Mouse (Mus musculus) 3134 (cell line): ENCODE data around the gene Pcx.

Experiments used
- DNase-seq: peaks from one replicate; pipeline ENCODE4 v3.0.0-alpha.2; 2011; ENCODE audit warnings: low spot score; ENCODE audit not compliant: insufficient read length; ENCODE audit errors: extremely low read depth

Gene Pcx

DNA sequence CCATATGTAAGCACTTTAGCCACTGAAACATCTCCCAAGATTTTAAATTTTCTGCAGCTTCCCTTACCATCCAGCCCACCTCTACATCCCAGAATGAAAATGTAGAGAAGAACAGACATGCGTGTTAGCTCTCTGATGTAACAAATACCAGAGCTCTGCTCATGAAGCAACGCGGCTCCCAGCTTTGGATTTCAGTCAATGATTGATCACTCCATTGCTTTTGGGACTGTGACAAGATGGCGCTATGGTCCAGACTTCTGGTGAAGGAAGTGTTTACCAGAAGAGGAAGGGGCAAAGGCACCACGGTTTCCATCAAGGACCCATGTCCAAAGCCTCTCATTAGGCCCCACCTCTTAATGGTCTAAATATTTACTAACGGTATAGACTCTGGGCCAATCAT is 35.6 kb downstream of the Pcx start:
- DNase-seq, result no peak

DNA sequence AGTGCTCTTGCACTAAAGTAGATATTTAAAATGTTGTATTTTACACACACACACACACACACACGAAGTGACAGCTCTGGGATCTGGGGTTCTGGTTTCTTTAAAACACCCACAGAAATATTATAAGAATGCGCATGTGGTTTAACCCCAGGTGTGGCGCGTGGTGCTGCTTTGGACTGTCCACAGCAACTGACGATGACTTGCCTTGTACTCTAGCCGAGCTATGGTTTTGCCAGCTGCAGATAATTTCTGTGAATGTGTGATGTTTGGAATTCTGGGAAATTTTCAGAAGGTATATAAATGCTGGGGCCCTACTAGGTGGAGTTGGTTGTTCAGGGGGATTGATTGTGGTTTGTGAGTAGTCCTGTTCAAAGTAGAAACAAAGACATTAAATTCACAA is 37.5 kb downstream of the Pcx start:
- DNase-seq, result peak; percentile 35

DNA sequence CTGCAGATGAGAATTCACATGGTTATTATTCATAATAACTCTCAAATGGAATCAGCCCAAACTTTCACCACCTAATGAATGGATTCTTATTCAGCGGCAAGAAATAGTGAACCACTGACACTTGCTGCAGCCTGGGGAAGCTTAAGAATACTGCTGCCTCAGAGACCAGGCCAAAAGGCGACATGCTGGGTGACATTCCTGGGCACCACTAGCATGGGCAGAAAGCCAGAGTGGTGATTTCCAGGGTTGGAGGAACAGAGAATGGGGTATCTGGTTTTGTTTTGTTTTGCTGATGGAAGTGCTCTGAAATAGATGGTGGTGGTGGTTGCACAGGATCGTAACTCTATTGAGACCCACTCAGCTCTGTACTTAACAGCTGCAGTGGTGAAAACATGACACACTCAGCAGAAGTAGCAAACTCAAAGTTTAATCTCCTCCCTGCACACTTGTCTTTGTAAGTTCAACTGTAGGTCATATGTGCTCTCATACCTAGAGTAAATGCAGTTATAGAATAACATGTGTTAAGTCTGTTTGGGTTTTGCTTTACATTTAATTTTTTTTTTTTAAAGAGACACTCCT is 38.1 kb downstream of the Pcx start:
- DNase-seq, result no peak

DNA sequence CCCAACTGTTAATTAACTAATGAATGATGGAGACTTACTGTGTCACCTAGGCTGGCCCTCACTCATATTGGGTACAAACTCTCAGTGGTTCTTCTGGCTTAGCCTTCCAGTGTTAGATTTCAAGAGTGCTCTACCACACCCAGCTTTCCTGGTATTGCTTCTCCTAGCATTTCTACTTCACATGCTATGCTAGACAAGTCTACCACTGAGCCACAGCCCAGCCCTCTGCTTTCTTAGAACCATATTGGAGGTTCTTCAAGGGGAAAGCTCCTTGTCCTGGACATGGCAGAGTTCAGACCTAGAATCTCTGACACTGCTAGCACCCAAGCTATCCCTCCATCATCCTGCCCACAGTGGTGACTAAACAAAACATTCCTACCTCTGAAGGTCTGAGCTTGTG is 44.0 kb downstream of the Pcx start:
- DNase-seq, result no peak

DNA sequence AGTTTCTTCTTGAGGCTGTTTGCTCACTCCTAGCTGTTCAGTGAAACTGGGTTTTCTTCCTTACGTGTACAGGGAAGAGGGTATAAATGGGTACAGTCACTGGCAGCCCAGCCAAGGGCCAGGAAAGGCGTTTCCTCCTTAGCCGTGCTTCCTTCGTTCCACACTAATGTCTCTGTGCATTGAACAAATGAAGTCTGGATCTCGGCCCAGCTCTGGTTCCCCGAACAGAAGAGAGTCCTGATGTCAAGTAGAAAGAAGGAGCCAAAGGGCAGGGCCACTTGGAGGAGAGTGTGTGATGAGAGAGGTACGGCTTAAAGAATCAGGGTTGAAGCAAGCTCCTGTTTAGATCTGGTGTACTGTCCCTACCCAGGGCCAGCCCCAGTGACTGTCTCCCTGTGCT is 44.8 kb downstream of the Pcx start:
- DNase-seq, result no peak

DNA sequence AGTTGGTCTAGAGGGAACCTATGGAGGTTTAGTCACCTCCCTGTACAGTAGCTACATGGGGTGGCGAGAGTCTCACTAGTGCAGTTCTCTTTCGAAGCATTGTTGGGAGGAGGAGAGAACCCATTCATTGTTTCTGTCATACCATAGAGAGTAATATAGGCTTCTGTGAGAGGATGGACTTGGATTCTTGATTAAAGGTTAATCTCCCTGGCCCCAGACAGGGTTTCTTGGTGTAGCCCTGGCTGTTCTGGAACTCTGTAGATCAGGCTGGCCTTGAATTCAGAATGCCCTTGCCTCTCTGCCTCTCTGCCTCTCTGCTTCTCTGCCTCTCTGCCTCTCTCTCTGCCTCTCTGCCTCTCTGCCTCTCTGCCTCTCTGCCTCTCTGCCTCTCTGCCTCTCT is 46.5 kb downstream of the Pcx start:
- DNase-seq, result no peak

DNA sequence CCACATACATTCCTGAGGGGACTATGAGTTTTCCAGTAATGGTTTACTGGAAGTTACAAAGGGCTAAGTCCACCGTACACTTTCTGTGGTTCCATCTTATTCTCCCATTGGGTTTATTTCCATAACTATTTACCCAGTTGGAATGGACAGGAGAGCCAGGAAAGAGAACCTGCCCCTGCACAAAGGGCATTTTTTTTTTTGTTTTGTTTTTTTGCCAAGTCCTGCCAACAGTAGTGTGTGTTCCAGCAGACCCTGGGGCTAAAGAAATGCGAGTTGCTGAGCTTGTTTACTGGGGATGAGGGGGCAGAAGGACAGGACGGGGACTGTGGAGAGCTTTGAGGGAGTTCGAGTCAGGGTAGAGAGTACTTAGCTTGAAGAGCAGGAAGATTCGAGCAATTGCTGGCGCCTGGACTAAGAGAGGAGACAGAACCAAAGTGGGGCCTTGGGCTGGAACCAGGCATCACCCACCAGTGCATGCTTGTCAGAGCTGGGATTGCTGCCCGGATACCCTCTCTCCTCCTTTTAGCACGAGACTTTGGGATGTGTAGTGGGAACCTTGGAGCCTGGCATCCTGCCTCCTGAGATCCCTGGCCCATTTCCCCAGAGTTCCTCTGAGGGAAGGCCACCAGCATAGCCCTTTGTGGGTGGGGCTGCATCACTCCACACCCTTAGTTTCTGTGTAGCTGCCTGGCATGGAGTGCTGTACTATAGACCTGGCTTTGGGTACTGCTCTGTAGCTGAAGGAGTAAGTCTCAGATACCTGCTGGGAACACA is 47.7 kb downstream of the Pcx start:
- DNase-seq, result no peak

DNA sequence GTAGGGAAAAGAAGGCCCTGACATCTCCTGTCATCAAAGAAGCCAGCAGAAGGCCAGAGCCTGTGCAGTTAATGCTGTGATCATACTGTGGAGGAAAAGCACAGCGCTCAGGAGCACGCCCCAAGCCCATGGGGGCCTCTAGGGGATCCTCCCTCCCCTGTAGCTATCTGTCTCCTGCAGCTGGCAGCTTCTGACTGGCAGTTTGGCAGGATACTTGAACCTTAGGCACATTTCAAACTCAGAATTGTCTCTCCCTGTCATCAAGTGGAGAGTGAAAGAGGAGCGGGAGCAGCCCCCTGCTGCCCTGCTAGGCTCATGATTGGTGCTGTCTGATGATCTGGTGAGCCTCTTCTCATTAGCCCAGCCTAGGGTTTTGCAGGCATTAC is 48.3 kb downstream of the Pcx start:
- DNase-seq, result no peak

DNA sequence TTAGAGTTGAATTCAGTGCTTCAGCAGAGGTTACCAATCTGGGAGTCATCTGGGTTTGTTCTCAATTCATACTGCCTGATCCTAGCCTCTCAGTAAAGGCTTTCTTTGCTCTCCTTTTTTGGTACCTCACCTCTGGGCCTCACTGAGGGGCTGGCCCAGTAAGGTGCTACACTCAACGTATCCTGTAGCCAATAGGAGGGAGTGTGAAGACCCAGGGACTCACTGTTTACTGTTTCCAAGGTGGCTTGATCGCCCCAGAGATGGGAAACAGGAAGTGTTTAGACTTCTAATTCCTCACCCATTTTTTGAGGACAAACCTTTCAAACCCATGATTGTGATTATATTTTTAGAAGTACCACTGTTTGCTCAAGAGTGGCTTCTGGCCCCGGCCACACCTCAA is 48.7 kb downstream of the Pcx start:
- DNase-seq, result no peak

DNA sequence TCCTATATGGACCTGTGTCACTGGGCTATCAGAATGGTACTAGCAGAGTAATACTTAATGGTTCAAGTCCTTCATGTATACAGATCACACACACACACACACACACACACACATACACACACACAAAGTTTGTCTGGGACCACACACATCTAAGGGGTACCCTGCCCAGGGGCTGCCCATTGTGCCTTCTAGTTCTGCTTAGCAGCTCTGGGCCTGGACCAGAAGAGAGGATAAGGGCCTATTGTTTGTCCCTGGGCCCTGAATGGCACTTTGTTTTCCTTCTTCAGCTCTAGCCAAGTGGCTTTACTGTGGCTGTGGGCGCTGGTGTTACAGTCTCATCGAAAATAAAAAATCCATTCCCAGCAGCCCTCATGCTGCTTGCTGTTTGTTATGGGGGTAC is 49.3 kb downstream of the Pcx start:
- DNase-seq, result no peak

DNA sequence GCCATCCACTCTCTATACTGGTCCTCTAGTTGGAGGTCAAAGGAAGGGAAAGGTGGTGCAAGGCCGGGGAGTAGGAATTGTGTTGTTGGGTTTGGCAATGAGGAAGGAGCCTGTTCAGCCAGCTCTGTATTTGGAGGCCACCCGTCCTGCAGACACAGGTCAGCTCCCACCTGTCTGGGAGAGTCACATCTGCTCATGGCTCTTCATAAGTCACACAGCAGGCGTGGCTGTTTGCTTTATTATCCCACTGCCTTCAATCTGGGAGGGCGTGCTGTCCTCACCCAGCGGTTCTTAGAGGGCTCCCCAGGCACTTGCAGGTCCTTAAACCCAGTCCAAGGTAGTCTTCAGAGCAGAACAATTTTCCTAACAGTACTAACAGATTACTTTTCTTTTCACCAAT is 49.9 kb downstream of the Pcx start:
- no peak for DNase-seq

DNA sequence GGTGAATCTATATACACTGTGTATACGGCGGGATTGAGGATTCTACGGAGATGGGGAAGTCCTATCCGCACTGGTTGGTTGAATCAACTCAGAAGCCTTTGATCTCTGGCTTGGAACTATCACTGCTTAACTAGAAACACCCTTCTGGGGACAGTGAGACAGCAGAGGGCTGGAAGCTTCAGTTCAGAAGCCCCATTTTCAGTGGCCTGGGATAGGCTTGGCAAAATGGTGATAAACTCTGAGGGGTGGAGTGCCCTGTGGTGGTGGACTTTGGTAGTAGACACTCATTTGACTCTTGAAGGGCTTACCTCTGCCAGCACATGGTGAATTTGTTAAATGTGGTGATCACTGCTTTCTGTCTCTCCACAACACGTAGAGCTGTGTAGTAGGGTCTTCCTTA is 55.4 kb downstream of the Pcx start:
- no peak for DNase-seq

DNA sequence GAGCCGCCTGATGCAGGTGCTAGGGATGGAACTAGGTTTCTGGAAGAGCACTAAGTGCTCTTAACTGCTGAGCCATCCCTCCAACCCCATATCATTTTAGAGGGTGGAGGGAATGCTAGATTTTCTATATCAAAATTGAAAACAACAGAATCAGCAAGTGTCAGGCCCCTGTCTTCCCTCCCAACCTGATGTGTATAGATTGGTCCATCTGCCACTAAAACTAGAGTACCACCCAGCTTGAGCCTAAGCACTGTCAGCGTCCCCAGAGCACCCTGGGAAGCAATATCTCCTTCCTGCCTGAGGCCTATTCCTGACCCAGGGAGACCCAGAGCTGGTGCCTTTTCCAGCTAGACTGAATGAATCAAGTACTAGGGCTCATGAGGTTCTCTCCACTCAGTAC is 56.6 kb downstream of the Pcx start:
- DNase-seq, result no peak

DNA sequence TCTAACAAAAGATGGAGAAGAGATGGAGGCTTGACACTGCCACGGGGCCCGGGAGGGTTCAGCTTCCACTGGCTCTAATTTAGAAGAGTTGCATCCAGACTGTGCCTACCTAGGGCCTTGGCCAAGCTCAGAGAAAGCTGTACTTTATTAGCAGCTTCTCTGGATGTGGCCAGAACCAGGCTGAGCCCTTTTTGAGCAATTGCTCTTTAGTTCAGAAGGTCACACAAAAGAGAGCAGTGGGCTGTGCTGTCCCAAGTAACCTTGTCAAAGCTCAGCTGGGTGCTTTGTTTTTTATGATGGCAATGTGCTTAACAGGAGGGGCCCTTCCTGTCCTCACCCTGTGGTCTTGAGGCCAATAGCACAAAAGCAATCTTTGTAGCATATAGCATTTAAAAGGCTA is 57.4 kb downstream of the Pcx start:
- DNase-seq, result no peak

DNA sequence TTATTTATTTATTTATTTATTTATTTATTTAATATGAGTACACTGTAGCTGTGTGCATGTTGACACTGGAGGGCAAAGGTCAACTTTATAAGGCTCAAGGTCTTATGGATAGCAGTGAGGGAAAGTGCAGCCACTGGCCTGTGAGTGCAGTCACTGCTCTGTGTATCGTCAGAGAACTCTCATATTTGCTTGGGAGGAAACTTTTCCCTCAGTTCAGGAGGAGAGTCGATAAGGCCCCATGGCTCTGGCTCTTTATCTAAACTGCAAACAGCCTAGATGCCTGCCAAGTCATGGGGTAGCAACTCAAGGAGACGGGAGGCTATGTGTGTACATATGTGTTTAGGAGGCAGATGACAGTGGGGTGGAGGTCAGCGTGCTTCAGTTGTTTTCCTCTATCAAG is 58.6 kb downstream of the Pcx start:
- no peak for DNase-seq

DNA sequence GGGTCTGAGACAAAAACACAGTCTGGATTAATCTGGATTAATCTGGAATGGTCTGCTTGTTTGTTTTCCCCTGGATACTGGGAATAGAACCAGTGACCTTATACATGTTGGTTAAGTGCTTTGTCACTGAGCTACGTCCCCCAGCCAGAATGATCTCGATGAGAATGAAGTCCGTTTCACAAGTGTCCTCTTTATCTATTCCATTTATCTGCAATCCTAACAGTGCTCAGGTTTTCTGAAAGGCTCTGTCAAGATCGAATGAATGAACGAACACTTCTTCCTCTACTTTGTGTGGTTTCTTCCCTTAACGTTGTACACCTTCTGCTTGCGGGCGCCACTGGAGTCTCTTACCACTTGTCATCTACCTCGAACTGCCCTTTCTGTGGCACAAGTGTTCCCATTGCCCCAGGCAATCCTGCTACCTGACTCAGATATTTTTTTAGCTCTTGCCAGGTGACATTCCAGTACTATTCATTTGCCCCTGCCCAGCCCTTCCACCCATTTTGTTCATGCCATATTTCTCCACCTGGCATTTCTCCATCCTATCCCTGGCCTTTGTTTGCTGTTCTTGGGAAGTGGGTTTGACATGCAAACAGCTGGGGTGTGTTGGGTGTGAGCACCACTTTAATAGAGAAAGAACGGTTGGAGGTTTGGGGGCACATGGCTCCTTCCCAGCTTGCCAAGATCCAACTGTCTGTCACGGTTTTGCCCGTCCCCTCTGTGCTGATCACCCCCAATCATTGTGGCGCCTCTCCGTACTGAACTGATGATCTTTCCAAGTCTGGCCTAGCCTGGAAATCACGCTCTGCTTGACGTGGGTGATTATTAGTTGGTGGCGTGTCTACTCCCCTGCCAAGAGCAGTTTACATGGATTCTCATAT is 59.3 kb downstream of the Pcx start:
- DNase-seq, result no peak

DNA sequence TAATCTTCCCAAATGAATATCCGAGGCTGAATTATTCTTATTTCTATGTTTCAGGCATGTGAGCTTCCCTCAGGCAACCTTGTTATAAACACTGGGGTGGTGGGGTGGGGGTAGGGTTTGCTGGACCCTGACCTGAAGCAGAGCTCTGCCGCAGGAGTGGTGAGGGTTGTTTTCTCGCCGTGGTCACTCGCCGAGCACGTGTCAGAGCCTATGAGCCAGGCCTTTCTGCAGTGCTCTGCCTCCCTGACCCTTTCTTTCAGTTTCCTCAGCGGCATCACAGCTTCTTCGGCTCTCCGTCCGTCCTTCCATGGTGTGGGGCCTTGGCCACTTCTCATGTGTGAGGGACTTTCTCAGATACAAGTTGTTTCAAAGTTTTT is 60.0 kb downstream of the Pcx start:
- no peak for DNase-seq

DNA sequence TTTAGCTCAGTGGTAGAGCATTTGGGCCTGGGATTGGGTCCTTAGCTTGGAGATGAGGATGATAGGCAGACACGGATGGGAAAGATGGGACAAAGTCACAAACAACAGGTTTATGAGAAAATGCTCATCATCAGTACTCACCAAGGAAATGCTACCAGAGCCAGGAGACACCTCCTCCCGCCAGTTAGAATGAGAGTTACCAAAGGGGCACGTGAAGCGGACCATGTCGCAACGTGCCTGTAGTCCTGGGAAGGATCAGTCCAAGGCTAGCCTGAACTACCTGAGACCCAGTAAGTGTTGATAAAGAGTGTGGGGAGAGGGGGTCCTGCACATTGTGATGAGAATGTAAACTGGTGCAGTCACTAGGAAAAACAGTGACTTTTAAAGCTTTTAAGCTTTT is 60.5 kb downstream of the Pcx start:
- DNase-seq, result no peak

DNA sequence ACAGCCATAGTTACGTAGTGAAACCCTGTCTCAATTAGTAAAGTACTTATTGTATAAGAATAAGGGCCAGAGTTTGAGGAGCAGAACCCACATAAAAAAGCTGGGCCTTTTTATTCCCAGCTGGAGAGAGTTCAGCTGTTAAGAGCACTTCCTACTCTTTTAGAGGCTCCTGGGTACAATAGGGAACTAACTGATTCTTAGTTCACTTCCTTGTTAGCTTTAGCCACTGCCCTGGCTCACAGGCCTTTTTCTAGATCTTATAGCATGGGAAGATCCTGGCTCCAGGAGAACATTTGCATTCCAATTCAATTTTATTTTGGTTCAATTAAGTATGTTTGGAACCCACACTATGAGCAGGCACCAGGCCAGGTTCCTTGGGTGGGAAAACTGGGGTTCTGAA is 61.4 kb downstream of the Pcx start:
- DNase-seq, result no peak

DNA sequence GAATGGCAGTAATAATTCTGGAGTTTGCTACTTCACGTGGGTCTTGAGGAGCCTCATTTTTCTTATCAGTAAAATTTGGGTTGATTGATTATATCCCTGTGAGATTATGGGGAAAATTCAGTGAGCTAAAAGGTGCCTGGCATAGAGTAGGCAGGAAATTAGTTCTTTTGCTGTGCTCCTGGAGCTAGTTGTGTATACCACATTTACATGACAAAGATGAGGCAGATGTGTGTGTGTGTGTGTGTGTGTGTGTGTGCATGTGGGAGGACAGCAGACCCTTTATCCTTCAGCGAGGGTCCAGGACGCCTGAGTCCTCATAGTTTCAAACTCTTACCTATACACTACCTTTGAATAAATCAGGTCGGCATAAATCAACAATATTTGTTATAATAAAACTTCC is 61.8 kb downstream of the Pcx start:
- no peak for DNase-seq

DNA sequence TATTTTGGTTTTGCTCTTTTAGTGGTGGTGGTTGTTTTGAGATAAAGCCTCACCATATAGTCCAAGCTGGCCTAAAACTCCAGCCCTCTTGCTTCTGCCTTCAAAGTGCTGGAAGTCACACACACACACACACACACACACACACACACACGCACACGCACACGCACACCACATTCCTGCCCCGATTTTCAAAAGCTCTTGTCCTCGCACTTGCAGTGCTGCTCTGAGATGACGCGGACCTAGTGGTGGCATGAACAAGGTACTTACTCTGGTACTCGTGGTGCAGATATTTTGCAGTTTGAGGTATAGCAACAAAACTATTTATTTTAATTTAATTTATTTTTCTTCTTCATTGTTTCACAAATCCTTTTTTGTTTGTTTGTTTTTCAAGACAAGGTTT is 62.2 kb downstream of the Pcx start:
- DNase-seq, result no peak

DNA sequence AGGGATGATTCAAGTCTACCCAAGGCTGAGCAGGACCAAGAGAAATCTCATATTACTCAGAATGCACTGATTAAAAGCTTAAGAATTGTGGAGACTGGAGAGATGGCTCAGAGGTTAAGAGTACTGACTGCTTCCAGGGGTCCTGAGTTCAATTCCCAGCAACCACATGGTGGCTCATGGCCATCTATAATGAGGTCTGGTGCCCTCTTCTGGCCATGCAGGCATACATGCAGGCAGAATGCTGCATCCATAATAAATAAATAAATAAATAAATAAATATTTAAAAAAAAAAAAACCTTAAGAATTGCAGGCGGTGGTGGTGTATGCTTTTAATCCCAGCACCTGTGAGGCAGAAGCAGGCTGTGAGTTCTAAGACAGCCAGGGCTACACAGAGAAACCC is 63.0 kb downstream of the Pcx start:
- no peak for DNase-seq
